Mouse (Mus musculus): Measurements from ENCODE around the gene Kcnk4.

The Kcnk4 gene

GRCm38 (mm10) chr19:6920741-6921636 is 13.3 kb downstream of the Kcnk4 start:
- in situ Hi-C loops (cut with MboI, MseI), result loop anchor here in 1 of 2 experiments (5.0 kb wide), 1 partner anchor 51 kb away; the partner anchor contains the start of gene Ppp1r14b

- in situ Hi-C loops (cut with MboI, MseI), result loop anchor here (5.0 to 10.0 kb wide), 2 partner anchors 52 to 235 kb away; partner anchors contain the start of gene Ppp1r14b (in 1 of the 2)
Observed at GRCm38 (mm10) chr19:6919876-6920740, 14.2 kb downstream of the Kcnk4 start.

DNA sequence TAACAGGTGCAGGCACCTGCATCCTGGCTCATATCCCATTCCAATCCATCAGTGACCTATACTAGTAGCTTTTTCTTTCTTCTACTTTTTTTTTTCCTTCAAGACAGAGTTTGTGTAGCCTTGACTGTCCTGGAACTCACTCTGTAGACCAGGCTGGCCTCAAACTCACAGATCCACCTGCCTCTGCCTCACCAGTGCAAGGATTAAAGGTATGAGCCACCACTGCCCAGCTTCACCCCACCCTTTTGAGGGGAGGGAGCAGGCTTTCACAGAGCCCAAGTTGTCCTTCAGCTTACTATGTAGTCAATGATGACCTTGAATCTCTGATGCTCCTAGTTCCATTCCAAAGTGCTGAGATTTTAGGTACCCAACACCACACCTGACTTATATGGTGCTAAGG is 14.9 kb downstream of the Kcnk4 start:
- in situ Hi-C loops (cut with MboI, MseI), result loop anchor here in 1 of 2 experiments (10.0 kb wide), 1 partner anchor 235 kb away; no protein-coding TSS in a partner anchor

DNA sequence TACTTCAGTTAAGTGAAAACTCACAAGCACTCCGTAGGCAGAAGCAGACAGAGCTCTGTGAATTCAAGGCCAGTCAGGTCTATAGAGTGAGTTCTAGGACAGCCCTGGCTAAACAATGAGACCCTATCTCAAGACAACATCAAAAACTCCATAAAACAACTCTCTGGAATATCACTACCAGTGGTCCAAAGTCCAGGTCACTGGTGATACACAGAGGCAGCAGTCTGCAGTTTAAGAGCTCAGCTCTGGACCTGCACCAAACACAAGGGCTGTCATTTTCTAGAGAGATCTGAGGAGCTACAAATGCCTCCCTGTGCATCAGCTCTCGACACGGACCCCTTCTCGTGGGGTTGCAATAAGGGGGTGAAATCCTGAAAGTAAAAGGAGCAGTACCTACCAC is 16.0 kb downstream of the Kcnk4 start:
- in situ Hi-C loops (cut with MboI, MseI), result loop anchor here in 1 of 2 experiments (10.0 kb wide), 1 partner anchor 234 kb away; no protein-coding TSS in a partner anchor

DNA sequence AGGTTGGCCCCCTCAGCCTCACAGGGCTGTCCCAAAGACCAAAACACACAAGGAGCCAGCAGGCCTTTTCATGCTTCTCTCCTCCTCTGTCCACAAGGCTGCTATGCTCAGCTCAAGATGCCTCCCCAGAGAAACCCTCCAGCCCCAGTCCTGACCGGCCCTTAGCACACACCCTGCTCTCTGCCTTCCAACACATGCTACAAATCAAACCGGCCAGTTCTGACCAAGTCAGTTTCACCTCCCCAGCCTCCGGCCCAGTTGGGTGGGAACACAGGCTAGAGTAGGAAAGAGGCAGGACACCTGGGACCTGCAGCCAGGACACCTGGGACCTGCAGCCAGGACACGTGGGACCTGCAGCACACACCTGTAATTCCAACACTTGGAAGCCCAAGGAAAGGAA is 17.8 kb downstream of the Kcnk4 start:
- in situ Hi-C loops (cut with MboI, MseI), result loop anchor here in 1 of 2 experiments (10.0 kb wide), 1 partner anchor 232 kb away; no protein-coding TSS in a partner anchor

DNA sequence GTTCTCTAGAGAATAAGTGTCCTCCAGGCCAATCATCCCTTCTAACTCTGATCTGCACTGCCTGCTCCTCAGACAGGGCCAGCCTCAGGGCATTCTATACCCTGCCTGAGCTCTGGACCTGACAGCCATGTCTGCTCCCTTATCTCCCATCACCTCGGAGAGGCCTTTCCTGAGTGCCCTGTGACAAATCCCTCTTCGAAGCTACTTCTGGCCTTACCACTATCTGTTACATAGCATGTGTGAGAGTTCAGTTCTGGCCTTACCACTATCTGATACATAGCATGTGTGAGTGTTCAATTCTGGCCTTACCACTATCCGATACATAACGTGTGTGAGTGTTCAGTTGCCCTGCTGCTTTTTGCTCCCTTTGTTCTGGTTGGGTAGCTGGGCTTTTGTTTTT is 19.0 kb downstream of the Kcnk4 start:
- in situ Hi-C loops (cut with MboI, MseI), result loop anchor here in 1 of 2 experiments (10.0 kb wide), 1 partner anchor 230 kb away; no protein-coding TSS in a partner anchor

DNA sequence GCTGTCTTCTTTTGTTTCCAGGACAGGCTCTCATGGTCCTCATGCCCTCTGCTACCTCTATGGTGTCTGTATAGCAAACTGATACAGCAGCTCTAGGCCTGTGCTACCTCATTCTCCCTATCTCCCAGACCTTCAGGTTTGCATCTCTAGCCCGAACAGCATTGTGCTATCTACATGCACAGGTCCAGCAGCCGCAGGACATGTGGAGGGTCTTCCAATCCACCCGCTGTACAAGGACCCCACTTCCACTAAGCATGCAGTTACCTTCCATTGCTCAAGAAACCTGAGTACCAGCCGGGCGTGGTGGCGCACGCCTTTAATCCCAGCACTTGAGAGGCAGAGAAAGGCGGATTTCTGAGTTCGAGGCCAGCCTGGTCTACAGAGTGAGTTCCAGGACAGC is 19.8 kb downstream of the Kcnk4 start:
- in situ Hi-C loops (cut with MboI, MseI), result loop anchor here (5.0 to 10.0 kb wide), 2 partner anchors 42 to 230 kb away; no protein-coding TSS in a partner anchor

DNA sequence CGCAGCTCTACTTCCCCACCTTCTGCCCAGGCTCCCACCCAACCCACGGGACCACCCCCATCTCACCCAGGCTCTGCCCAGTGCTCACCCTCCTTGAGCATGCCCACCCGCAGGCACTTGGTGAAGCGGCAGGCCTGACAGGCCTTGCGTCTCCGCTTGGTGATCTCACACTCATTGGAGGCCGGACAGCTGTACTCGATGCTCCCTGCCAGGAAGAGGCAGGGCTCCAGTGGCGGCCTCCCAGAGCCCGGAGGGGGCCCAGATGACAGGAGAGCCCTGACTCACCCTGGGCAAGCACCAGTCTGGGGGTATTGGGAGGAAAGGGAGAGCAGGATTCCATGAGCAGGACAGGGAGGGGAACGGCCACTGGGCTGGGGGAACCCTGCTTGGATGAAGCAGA is 20.3 kb downstream of the Kcnk4 start:
- in situ Hi-C loops (cut with MboI, MseI), result loop anchor here (5.0 to 10.0 kb wide), 2 partner anchors 42 to 229 kb away; no protein-coding TSS in a partner anchor

DNA sequence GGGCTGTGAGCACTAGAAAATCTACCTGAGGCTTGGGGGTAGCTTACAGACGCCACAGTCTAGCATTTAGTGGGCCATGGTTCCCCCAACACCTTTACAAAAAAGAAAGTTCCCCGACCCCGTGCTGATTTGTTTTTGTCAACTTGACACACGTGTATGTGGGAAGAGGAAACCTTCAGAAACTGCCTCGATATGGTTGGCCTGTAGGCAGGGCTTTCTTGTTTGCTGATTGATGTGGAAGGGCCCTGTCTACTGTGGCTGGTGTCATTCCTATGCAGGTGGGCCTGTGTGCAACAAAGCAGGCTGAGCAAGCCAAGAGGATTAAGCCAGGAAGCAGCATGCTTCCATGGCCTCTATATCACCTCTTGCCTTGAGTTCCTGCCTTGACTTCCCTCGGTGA is 21.3 kb downstream of the Kcnk4 start:
- in situ Hi-C loops (cut with MboI, MseI), result loop anchor here (5.0 to 10.0 kb wide), 2 partner anchors 41 to 228 kb away; no protein-coding TSS in a partner anchor

DNA sequence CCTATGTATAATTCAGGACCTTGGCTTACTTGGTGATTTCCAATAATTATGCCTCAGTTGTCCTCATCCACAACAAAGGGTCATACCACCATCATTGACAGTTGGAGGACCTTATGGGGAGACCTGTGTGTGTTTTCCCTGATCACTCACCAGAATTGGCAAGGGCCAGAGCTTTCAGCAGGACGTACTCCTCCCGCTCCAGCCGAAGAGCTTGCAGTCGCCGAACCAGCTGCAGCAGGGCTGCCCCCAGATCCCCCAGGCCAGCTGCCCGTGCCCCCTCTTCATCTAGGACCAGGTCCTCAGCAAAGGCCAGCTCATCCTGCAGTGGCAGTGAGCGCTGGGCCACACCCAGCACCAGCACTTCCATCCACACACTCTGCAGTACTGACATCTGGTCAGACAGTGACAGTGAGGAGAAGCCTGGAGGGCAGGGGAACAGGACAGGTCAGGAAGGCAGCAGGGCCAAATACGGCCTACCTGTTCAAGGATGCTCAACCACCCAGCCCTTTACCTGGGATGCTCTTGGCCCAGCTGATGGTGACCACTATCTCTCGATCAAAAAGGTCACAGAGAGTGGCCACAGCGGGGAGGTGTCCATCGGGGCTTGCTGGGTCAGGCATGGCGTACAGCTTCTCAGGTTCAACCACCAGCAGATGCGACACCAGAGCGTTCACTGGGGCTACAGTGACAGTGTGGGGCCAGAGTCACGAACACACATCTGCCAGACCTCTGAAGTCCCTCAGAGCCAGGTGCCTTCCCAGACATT is 21.9 kb downstream of the Kcnk4 start:
- in situ Hi-C loops (cut with MboI, MseI), result loop anchor here (5.0 to 10.0 kb wide), 2 partner anchors 40 to 228 kb away; no protein-coding TSS in a partner anchor

DNA sequence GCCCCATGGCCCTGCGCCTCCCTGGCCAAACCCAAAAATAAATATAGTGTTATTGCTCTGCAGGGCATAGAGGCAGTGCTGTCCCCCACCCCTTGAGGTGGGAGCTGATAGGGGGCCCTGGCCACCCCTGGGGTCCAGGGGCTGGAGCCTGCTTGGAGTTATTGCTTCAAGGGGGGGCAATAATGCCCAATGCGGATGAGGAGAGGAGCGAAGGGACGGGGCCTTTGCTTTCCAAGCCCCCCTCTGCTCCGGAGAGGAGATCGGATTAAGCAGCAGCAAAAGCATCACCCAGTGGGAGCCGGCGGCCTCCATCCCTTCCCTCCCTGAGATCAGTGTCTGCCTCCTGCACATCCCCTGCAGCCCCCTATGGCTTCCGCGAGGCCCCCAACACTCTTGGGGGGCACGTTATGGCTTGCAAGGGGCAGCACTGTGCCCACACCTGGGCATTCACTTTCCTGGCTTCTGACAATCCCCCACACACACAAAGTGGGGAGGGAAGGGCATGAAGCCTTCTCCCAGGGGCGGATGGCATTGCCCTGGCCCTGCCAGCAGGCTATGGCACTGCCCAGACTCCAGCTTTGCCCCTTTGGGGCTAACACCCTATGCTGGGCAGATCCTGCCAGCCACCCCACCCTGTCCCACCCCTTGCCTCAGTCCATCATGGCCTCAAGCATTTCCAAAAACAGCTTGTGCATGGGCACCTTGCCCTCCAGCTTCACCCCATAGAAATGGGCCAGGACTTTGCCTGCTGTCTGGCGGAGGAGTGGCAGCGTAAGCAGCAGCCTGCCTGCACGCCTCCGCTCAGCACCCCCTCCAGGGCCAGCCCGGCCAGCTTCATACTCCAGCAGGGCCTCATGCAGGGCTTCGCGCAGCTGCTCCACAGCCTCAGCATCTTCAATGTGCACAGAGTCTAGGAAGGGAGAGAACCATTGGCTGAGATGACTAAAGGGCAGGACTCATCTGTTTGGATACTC is 22.9 kb downstream of the Kcnk4 start:
- in situ Hi-C loops (cut with MboI, MseI), result loop anchor here (5.0 to 10.0 kb wide), 2 partner anchors 39 to 227 kb away; no protein-coding TSS in a partner anchor

DNA sequence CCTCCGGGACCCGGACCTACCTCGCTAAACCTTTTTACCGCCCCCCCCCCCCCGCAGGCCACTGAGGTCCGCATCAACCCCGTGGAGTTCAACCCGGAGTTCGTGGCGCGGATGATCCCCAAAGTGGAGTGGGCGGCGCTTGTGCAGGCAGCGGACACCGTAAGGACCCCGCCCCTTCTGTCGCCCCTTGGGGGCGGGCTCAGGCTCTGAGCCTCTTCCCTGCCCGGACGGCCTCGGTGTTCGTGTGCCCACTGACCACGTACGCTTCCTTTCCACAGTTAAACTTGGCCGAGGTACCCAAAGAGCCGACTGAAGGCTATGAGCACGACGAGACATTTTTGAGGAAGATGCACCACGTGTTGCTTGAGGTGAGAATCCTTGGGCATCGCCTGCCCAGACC is 24.0 kb downstream of the Kcnk4 start:
- in situ Hi-C loops (cut with MboI, MseI), result loop anchor here (5.0 to 10.0 kb wide), 2 partner anchors 38 to 226 kb away; no protein-coding TSS in a partner anchor

DNA sequence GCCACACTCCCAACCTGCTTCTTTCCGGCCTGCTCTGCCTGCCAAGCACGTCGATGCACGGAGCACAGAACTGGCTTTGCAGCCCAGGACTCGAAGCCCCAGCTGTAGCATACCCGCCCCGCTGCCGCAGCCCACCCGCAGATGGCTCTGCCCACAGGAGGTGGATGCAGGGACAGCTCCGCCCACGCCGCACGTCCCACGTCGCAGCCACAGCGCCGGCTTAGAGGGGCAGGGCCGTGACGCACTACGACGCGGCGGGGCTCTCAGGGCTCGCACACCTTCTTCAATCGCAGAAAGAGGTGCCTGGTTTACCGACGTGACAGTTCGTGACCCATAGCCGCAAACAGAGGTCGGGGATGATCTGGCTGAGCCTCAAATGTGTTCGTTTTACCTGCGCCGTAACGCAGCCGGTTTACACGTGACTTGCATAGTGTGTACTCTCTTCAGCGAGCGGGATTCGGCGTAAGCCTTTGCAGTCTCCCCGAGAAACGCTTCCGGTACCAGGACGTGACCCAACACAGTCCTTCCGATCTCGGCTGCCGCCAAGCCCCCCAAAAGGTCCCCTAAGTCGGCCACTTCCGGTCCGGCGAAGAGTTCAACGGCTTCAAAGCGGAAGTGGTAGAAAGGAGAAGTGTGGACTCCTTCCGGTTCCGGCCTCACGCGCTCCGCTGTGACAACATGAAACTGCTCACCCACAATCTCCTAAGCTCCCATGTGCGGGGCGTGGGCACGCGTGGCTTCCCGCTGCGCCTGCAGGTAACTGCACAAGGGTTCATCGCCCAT is 24.6 kb downstream of the Kcnk4 start, which contains the start of the genes Trmt112 and Prdx5:
Gene Trmt112 (plus strand): TSS at position 192 of the 783 bp plus-strand sequence.
Gene Prdx5 (minus strand): TSS at position 600 of the 783 bp plus-strand sequence.
- in situ Hi-C loops (cut with MboI, MseI), result loop anchor here (5.0 to 10.0 kb wide), 3 partner anchors 37 to 1795 kb away; partner anchors contain the start of gene Klc2 (in 1 of the 2)

- in situ Hi-C loops (cut with MboI, MseI), result loop anchor here in 1 of 2 experiments (10.0 kb wide), 1 partner anchor 1794 kb away; the partner anchor contains the start of gene Klc2
Observed at GRCm38 (mm10) chr19:6909021-6909420, 25.3 kb downstream of the Kcnk4 start.

- in situ Hi-C loops (cut with MboI, MseI), result loop anchor here in 1 of 2 experiments (10.0 kb wide), 1 partner anchor 1793 kb away; the partner anchor contains the start of gene Klc2
Observed at GRCm38 (mm10) chr19:6907811-6908540, 26.3 kb downstream of the Kcnk4 start.

GRCm38 (mm10) chr19:6907094-6907493 is 27.2 kb downstream of the Kcnk4 start:
- in situ Hi-C loops (cut with MboI, MseI), result loop anchor here in 1 of 2 experiments (10.0 kb wide), 1 partner anchor 1792 kb away; the partner anchor contains the start of gene Klc2

DNA sequence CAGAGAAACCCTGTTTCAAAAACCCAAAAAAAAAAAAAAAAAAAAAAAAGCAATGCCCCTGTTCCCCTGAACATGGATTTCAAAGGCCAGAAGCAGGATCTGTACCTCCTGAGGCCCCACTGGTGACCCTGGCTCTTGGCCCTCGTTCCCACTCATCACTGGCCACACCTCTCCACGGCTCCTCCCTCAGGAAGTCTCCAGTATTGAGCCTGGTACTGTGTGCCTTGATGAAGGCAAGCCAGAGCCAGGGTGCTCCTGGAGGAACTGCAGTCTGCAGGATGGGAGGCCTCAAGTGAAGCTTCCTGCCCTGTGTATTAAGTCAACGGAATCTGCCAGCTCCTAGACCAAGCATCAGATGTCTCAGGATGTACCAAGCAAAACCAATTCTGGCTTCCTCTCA is 28.1 kb downstream of the Kcnk4 start:
- in situ Hi-C loops (cut with MboI, MseI), result loop anchor here in 1 of 2 experiments (10.0 kb wide), 1 partner anchor 1791 kb away; the partner anchor contains the start of gene Klc2

Measured in T-helper 17 cell (primary cell).